Mouse (Mus musculus) gastrocnemius, adult 8-10 months (tissue): Measurements from ENCODE around the gene Stk38. TPM values are rescaled to one million over a fixed set of nuclear protein-coding genes. Genes with fewer than 3 reads are reported as not detected.

Experiments used
- DNase-seq, 2 experiments: peaks; one replicate each; pipeline ENCODE4 v3.0.0; 2022; ENCODE audit warnings: low spot score in 2 of 2
- total RNA-seq, 4 experiments: library from RNA; stranded (reverse); gene quantifications; 2 replicates each; pipeline ENCODE4 v1.2.4; 2022

The Stk38 gene
- total RNA-seq, 4 experiments from 2014 or later, result 19.5 to 22.5 (median 19.8) TPM

GRCm38 (mm10) chr17:28926866-28927635 is 80.7 kb downstream of the Stk38 start:
- DNase-seq, result no peak

GRCm38 (mm10) chr17:28926380-28926779 is 81.4 kb downstream of the Stk38 start:
- peak; percentile 61 to 63 for DNase-seq

GRCm38 (mm10) chr17:28924957-28925595 is 82.7 kb downstream of the Stk38 start:
- DNase-seq, result no peak

- no peak for DNase-seq
Observed at GRCm38 (mm10) chr17:28922096-28922495, 85.7 kb downstream of the Stk38 start.

- DNase-seq, result no peak
Observed at GRCm38 (mm10) chr17:28921086-28921485, 86.7 kb downstream of the Stk38 start.

Other genes with a start within 250 kb of the Stk38 start
- under 1 TPM in 1 of 4 experiments, not detected in 3; 0.34 TPM for gene Mapk13, start 238.7 kb downstream of the Stk38 start, total RNA-seq
- 10 to 100 TPM; 13.2 to 16.5 (median 16.3) TPM for gene Brpf3, start 206.9 kb downstream of the Stk38 start, total RNA-seq
- gene Pnpla1, start 149.6 kb downstream of the Stk38 start, total RNA-seq, result not detected
- not detected for gene 4930539E08Rik, start 92.7 kb downstream of the Stk38 start, total RNA-seq
- gene Pxt1, start 64.2 kb downstream of the Stk38 start, total RNA-seq, result not detected
- 10 to 100 TPM; 27.0 to 38.6 (median 28.7) TPM for gene Kctd20, start 56.0 kb downstream of the Stk38 start, total RNA-seq
- 10 to 100 TPM; 29.4 to 43.1 (median 37.1) TPM for gene Srsf3, start 24.6 kb upstream of the Stk38 start, total RNA-seq
- 10 to 100 TPM in 3 of 4 experiments, 1 to 10 TPM in 1; 9.8 to 33.8 (median 12.1) TPM for gene Cdkn1a, start 83.0 kb upstream of the Stk38 start, total RNA-seq
- under 1 TPM in 3 of 4 experiments, not detected in 1; 0.24 to 0.61 (median 0.56) TPM for gene Rab44, start 106.2 kb upstream of the Stk38 start, total RNA-seq
- not detected for gene Cpne5, start 230.2 kb upstream of the Stk38 start, total RNA-seq